Mouse (Mus musculus) embryonic fibroblast, embryonic 13.5 days (primary cell): ENCODE results near the gene Tymp. TPM values are rescaled to one million over a fixed set of nuclear protein-coding genes. Genes with fewer than 3 reads are reported as not detected.

ENCODE experiments used
- H3K27ac ChIP-seq: 2 replicates; pipeline ENCODE4 v1.5.1; 2012; ENCODE audit warnings: low read length, control low read depth, inconsistent platforms; ENCODE audit not compliant: insufficient read depth
- H3K4me1 ChIP-seq: 2 replicates; pipeline ENCODE4 v1.6.1; 2011; ENCODE audit warnings: low read length; ENCODE audit not compliant: control insufficient read depth, insufficient read depth
- H3K4me3 ChIP-seq: 2 replicates; pipeline ENCODE4 v1.5.1; 2011; ENCODE audit warnings: mild to moderate bottlenecking, control low read depth, low read length; ENCODE audit not compliant: insufficient read depth
- CTCF ChIP-seq: IDR thresholded peaks from 2 replicates; pipeline ENCODE4 v1.5.1; 2011; ENCODE audit warnings: mild to moderate bottlenecking, control low read depth, low read length, moderate library complexity, borderline replicate concordance; ENCODE audit not compliant: insufficient read depth
- POLR2A ChIP-seq: IDR thresholded peaks from 2 replicates; pipeline ENCODE4 v1.6.1; 2011; ENCODE audit warnings: low read depth, mild to moderate bottlenecking, control low read depth, low read length, moderate library complexity
- polyA plus RNA-seq: library from polyadenylated mRNA; stranded (reverse); fragments of >200 nt; gene quantifications from 2 replicates; pipeline ENCODE4 v1.2.4, GENCODE M21; 2011; ENCODE audit warnings: low read depth; ENCODE audit not compliant: missing spikeins, insufficient read length

The Tymp gene
- not detected in 2 replicates for polyA plus RNA-seq

GRCm38 (mm10) chr15:89376957-89377356, at the start of gene Tymp:
TSS of gene Tymp (minus strand) at chr15:89377039.
- Histone ChIP-seq H3K4me3 (no peak within 1 kb of the TSS), H3K27ac (no peak within 1 kb of the TSS), H3K4me1 (no peaks in the 10 kb centered on the region; the same call in 1 of the 2 replicates)
- no peak for TF ChIP-seq CTCF

GRCm38 (mm10) chr15:89425711-89426121, 48.9 kb upstream of the Tymp start, which contains the start of gene Cpt1b:
TSS of gene Cpt1b (minus strand) at chr15:89425863.
- Histone ChIP-seq H3K27ac (no peak within 1 kb of the TSS), H3K4me1 (no peaks in the 10 kb centered on the region), H3K4me3 (no peak within 1 kb of the TSS)
- TF ChIP-seq POLR2A, result no peak
- TF ChIP-seq CTCF, result no peak

GRCm38 (mm10) chr15:89424621-89425020, 47.8 kb upstream of the Tymp start:
- H3K4me3 ChIP-seq, result no peak overlapping the region
- H3K4me1 ChIP-seq, result no peaks in the 10 kb centered on the region
- H3K27ac ChIP-seq, result no peak overlapping the region
- TF ChIP-seq POLR2A, result no peak
- no peak for TF ChIP-seq CTCF

- Histone ChIP-seq H3K4me1 (no peaks in the 10 kb centered on the region), H3K27ac (no peak overlapping the region), H3K4me3 (no peak overlapping the region)
- TF ChIP-seq CTCF (no peak), POLR2A (no peak)
Observed at GRCm38 (mm10) chr15:89421938-89422337, 45.1 kb upstream of the Tymp start.

- Histone ChIP-seq H3K4me3 (no peak overlapping the region), H3K4me1 (no peaks in the 10 kb centered on the region)
Observed at GRCm38 (mm10) chr15:89415282-89415681, 38.4 kb upstream of the Tymp start.

GRCm38 (mm10) chr15:89410118-89410517, 33.3 kb upstream of the Tymp start, which contains the start of gene Syce3:
TSS of gene Syce3 (minus strand) at chr15:89410503.
- no peak within 1 kb of the TSS for H3K4me3 ChIP-seq
- no peaks in the 10 kb centered on the region for H3K4me1 ChIP-seq
- H3K27ac ChIP-seq, result no peak within 1 kb of the TSS
- TF ChIP-seq CTCF (no peak), POLR2A (no peak)

More at GRCm38 (mm10) chr15:89415282-89415681, 38.4 kb upstream of the Tymp start:
- H3K27ac ChIP-seq, result no peak overlapping the region
- no peak for TF ChIP-seq POLR2A
- no peak for TF ChIP-seq CTCF

GRCm38 (mm10) chr15:89406691-89407090, 29.9 kb upstream of the Tymp start:
- no peaks in the 10 kb centered on the region for H3K4me1 ChIP-seq
- no peak for TF ChIP-seq CTCF
- TF ChIP-seq POLR2A, result no peak
- no peak overlapping the region for H3K27ac ChIP-seq
- no peak overlapping the region for H3K4me3 ChIP-seq

- no peak overlapping the region for H3K4me3 ChIP-seq
- TF ChIP-seq CTCF (no peak), POLR2A (no peak)
- H3K4me1 ChIP-seq, result no peaks in the 10 kb centered on the region
- no peak overlapping the region for H3K27ac ChIP-seq
Observed at GRCm38 (mm10) chr15:89404831-89405623, 28.2 kb upstream of the Tymp start.

GRCm38 (mm10) chr15:89402471-89402870, 25.6 kb upstream of the Tymp start:
- no peaks in the 10 kb centered on the region for H3K4me1 ChIP-seq
- no peak for TF ChIP-seq POLR2A
- TF ChIP-seq CTCF, result no peak
- H3K4me3 ChIP-seq, result no peak overlapping the region
- no peak overlapping the region for H3K27ac ChIP-seq

- no peaks in the 10 kb centered on the region for H3K4me1 ChIP-seq
- no peak overlapping the region for H3K4me3 ChIP-seq
- no peak overlapping the region for H3K27ac ChIP-seq
- TF ChIP-seq CTCF (no peak), POLR2A (no peak)
Observed at GRCm38 (mm10) chr15:89399716-89400115, 22.9 kb upstream of the Tymp start.
